Mouse (Mus musculus): Measurements from ENCODE around the gene Asic2.

Asic2 gene

DNA sequence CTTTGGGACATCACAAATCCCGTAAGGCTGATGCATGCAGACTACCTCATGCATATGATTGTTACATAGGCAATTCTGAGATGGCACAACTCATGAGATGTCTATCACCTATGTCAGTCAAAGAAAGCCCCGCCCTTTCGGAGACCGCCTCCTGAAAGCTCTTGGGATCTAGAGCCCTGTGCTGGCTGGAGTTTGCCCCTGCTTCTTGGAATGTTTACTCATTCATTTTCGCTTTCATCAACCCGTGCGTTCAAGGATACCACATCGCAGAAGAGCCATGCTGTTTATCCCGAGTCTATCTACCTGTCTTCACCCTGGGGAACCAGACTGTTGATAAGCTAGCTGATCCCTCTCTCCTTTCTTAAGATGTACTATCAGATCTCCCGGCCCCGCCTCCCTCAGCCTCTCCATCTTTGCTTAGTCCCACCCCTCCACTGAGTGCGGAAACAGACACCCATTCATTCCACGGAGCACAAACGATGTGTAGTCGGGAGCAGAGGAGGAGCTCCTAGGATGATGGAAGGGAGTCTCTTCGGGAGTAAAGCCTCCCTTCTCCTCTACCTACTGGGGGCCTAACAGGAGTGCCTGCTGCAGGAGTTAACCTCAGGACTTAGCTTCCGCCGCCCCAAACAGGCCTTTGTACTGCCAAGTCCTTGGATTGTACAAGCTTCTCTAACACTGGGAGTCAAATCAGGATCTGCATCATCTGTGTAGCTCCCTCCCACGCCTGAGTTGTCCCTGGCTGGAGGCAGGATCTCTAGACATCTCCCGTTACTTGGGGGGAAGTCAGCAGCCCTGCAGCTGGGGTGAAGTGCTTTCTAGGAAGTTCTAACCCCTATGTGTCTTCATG is 356.1 kb downstream of the Asic2 start:
- no peak for DNase-seq (ENCODE audit: low read depth, low spot score)

DNA sequence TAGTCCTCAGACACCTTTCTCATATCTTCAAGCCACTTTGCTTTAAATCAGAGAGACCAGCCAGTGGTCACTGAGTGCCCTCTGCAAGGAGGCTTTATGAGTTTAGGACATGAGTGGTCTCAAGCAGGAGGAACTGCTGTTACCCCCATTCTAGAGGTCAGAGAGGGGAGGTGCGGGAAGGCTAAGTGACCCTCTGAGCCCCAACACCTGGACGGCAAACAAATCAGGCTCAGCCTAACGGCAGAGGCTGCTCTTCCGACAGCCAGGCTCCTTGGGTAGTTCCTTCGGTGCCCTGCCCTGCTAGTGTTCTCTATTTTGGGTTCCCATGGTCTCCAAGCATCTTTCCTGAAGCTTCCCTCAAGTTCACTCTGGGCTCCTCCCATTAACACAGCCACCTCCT is 357.8 kb downstream of the Asic2 start:
- DNase-seq (ENCODE audit: low read depth, low spot score) = no peak

DNA sequence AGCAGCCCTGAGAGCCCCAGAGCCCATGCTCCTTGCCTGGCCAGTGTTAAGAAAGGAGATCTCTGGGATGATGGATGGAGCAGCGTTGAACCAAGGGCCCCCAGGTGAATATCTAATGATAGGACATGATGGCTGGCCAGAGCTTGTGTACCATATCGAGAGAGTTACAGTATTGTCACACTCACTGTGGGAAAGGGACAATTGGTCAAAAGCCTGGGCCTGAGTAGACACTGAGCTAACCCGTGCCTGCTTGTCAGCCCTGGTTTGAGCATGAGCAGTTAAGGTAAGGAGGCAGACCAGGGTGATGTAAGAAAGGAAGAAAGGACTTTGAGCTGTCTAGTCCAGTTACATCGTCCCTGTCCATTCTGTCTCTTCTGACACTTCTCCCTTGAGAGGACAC is 365.3 kb downstream of the Asic2 start:
- no peak for DNase-seq (ENCODE audit: low read depth, low spot score)

DNA sequence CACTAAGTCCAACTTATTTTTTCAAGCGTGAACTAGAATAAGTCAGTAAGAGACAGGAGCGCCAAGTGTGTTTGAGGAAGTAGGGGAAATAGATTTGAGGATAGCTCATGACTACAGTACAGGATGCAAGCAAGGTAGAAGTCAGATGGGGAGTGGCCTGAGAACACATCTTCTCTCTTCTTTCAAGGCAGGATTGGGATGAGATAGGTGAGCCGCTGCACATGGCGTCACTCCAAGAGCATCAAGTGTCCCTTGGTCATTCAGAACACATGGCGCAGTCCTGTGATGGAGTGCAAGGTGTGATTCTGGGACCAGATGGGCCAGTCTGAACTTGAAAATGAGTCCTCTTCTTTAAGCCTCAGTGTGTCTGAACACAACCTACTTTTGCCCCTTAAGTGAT is 366.5 kb downstream of the Asic2 start:
- DNase-seq (ENCODE audit: low read depth, low spot score) = no peak

DNA sequence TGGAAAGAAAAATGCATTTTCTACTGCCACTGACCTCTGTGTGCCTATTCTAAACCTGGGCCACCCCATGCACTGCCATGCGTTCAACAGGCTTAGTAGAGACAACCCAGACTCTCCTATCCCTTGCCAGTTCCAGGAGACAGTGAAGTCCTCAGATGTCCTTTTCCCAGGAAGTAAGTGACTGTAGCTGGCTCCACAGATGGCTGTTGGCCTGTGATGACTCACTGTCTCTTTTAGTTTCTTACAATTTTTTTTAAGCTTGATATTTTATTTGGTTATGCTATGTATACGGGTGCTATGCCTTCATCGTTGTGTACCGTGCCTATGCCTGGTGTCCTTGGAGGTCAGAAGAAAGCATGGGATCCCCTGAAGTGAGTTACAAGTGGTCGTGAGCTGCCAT is 370.7 kb downstream of the Asic2 start:
- DNase-seq (ENCODE audit: low read depth, low spot score) = no peak

DNA sequence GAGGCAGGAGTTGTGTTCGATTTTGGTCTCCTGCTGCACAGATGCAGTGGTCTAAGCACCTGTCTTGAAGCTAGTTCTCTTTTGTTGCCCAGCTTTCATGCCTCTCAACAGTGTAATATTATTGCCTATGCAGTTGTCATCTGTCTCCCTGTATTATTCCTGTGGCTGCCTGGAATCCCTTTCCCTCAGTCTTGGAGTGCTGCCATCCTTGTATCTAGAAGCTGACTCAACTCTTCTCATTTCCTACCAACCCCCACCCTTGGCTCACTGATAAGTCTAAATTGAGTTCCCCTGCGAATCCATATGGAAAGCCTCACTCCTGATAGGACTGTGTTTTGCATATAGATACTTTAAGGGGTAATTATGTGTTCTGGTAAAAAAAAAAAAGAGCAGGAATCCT is 373.0 kb downstream of the Asic2 start:
- no peak for DNase-seq (ENCODE audit: low read depth, low spot score)

DNA sequence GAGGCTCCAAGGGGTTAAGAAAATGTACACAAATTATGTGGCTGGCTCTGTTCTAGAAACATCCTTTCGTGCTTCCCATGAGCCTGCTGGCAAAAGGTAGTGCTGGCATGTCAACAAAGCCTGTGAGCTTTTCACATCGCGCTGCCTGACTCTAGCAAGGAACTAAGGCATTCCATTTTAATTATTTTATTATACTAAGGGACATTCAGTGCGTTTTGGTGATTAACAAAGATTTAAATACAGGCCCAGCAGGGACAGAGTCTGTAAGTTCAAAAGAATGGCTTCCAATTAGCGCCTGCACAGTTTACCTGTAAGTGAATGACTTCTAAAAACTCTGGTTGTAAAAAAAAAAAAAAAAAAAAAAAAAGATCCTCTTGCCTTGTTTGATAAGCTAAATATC is 375.5 kb downstream of the Asic2 start:
- no peak for DNase-seq (ENCODE audit: low read depth, low spot score)

DNA sequence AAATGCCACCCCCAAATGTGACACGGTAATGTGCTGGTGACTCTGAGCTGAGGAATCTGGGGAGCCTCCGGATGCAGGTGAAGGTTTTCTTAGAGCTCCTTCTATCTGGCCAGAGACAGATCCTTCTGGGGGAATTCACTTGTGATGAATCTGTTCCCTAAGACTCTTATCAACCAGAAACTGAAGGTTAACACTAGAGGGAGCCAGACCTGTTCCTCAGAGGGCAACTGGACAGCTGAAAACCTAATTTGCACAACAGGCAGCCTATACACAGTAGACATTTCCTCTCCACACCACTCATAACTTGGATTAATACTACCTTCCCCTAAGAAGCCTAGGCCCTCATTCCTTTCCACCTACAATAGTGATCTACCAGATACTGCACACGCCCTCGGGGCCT is 377.3 kb downstream of the Asic2 start:
- DNase-seq (ENCODE audit: low read depth, low spot score) = no peak

DNA sequence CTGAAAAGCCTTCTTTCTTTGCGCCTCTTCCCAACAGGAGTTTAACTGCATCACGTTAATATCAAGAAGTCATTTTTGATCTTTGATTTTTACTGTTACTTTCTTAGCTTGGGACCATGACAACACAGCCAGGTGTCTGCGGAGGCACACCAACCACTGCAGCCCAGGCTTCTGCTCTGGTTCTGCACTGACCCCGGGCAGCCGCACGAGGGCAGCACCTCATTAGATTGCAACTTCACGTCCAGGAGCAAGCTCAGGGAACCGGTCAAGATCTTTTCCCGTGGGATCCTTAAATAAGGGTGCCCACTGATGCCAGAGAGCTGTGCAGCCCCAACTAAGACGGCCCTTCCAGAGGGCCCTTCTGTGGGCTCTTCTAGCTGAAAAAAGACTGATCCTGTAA is 379.6 kb downstream of the Asic2 start:
- peak; percentile 30 for DNase-seq (ENCODE audit: low read depth, low spot score)

DNA sequence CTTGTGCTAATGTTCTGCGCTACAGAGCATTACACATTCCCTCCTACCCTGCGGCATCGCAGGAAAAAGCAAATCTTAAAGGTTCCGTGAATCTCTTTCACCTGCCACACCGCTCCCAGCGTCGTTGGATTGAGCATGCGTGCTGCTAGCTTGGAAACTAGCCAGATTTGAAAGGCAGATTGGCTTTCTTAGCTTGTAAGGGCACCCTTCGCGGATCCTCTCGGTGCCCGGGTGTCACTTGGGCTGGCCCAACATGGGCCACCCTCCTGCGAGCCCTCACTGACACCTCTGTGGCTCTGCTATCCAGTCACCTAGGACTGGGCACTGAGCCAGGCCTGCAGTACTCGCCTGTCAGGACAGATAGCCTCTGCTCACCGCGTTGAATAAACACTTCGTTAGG is 380.3 kb downstream of the Asic2 start:
- no peak for DNase-seq (ENCODE audit: low read depth, low spot score)

DNA sequence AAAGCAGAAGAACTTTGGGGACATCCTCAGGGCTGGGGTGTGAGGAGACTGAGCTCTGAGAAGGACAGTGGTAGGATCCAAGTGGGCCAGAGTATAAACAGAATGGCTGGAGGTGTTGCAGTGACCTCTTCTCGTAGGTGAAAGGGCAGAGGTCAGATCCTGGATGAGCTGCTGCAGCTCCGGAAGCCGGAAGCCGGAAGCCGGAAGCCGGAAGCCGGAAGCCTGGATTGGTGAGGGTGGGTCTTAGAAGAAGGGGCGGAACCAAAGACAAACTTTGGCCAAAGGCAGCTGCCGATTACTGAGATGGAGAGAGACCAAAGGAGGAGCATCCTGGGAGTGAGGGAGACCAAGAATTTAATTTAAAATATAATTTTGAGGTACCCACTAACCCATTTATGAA is 381.1 kb downstream of the Asic2 start:
- DNase-seq (ENCODE audit: low read depth, low spot score) = no peak

DNA sequence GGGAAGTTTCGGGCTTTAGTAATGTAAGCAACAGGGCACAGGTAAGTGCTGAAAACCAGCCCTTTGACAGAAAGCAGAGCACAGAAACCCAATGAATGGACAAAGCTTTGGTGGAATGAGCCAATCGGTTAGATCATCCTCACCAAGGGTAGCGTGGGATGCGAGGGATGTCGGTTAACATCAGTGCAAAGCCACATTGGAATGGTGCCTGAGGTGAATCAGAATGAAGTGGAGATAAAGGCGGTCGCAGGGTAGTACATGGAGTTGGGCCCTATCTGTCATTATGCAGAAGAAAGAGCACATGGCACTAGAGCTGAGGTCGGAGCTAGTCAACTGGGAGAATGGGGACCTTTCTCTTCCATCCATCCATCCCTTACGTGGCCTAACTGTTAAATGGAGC is 383.8 kb downstream of the Asic2 start:
- DNase-seq (ENCODE audit: low read depth, low spot score) = no peak

DNA sequence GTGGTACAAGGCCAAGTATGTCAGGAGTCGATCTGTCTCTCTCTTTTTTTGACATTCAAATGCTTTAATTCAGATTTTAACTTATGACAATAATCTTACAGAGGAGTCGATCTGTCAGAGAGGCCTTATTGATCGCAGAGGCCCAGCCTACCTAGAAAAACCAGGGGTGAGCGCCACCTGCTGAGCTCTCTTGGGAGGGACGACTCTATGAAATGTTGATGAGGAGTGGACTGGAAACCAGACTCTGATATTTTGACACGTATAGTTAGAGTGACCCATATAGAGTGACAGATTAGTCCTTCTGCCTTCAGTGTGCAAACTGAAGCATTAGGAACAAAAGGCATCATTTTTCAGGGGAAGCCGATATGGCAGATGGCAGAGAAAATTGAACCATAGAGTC is 385.1 kb downstream of the Asic2 start:
- DNase-seq (ENCODE audit: low read depth, low spot score) = no peak

DNA sequence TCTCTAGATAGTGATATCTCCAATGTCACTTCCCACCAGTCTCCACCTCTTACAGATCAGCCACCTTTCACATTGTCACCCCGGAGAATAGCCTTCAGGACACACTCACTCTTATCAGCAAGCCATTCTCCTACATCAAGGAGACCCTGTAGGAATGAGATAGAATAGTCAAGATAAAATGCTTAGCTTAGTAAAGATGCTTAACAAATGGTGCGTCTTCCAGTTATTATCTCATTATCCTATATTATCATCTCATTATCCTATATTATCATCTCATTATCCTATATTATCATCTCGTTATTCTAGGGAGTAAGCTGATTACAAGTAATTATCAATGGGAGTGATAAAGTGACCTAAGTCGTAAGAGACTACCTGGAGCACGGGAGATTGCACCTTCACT is 386.1 kb downstream of the Asic2 start:
- DNase-seq (ENCODE audit: low read depth, low spot score) = no peak

DNA sequence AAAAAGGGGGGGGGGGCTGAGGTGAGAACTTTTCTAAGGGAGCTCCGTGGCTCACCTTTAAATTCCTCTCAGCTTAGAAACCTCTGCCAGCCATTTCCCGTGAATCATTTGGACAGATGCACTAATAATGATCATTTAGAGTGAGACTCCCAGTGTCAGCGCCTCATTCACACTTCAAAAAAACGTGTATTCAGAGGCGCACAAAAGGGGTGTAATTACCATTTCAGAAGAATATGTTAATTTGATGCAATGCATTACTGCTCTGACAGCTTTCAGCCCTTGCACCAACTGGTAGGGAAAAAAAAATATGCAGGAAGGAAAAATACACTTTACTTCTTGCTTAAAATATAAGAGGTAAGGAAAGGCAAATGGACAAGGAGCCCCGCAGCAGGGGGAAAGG is 388.5 kb downstream of the Asic2 start:
- DNase-seq (ENCODE audit: low read depth, low spot score) = no peak

DNA sequence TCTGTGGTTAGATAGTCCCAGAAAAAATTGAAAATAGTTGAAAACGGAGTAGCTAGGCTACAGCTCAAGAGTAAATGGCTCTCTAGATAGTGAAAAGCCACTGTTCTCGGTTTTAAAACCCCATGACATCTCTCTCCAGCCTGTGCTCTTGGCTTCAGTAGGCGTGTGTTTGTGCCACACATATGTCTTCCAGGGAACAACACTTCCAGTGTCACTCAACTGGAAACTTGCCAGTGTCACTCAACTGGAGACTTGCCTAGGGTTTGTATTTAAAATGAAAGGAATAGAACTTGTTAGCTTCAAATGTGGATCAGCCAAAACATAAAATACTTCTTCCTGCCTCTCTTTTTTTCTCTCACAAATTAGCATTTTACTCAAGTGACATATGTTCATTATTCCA is 397.9 kb downstream of the Asic2 start:
- DNase-seq (ENCODE audit: low read depth, low spot score) = no peak

DNA sequence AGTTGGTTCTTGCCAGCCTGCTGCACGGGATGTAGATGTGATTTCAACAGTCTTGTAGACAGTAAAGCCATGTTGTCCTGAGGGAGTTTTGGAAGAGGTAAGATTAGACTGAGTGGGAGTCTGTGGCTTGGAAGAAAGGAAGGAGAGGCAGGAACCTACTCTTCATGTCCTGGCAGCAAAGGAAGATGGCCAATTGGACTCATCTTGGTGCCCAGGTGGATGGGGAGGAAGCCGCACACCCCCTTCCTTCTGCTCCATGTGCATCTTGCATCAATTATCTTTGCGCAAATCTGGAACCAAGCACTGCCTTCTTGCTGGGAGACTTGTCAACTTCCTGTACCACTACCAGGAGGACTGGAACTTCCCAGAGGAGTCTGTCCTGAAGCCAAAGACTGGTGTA is 403.4 kb downstream of the Asic2 start:
- DNase-seq (ENCODE audit: low read depth, low spot score) = no peak

DNA sequence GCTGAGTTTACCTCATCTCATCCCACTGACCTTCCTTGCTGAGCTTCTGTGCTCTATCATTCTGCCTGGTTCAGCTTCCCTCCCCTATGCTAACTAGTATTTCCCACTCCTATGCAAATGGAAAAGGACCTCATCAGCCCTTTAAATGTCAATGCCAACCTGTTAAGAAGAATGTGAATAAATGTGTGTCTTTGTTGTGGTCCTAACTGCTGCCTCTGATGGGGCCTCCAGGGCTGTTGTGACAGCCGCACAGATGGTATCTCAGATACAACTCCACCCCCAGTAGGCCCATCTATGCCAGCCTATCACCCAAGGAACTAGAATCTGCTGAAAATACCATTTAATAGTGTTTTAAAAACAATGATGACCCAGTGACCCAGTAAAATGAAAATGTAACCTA is 407.9 kb downstream of the Asic2 start:
- no peak for DNase-seq (ENCODE audit: low read depth, low spot score)

DNA sequence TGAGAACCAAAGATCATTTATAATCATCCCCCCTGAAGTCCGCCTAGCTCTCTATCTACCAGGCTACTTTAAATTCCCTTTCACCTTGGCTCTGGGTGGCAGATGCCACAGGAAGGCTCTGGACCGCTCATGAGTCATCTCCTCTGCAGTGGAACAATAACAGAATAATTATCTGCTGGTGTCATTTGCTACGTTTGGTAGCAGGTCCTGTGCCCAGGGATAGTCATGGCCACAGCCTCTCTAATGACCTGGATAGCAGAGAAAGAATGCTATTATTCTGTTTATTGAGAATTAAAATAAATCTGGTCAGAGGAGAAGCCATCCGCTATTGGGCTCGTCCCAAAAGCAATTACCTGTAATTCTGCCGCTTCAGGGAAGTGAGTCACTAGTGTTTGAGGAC is 425.1 kb downstream of the Asic2 start:
- DNase-seq (ENCODE audit: low read depth, low spot score) = no peak

DNA sequence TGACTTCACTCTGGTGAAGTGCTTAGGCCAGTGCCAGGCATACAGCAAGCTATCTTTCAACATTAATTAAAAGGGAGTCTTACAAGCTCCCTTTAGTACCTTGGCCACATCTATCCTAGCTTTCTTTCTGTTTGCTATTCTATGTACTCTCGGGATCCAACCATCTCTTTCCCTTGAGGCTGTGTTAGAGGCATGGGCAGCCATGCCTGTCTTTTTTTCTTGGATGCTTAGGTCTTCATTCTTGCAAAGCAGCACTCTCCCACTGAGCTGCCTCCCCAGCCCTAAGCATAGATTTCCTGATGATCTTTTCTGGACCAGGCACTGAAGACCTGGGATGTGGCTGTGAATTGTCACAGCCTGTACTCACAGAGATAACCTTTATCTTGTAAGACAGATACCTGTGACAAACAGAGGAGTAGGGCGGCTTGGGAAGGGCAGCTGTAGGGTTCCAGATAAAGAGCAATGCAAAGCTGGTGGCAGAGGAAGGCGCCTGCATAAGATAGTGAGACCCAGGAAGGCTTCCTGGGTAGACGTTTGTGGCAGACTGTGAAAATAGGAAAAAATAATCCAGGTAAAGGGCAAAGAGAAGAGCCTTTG is 433.0 kb downstream of the Asic2 start:
- no peak for DNase-seq (ENCODE audit: low read depth, low spot score)

DNA sequence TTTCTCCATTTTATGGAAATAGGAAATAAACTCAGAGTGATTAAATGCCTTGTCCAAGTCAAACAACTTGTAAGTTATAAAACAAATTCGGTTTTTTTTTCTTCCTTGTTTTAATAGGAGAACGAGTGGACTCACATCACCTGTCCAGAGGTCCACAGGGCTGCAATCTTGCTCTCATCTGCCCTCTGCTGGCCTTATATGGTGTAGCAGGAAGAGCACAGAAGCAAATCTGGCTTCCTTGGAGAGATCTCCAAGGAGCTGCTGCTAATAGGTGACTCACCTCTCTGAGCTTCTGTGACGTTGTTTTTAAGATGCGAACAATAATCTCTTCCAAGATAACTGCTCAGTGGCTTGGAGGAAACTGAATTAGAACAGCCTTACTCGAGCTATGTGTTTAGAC is 433.6 kb downstream of the Asic2 start:
- peak; percentile 63 for DNase-seq (ENCODE audit: low read depth, low spot score)

DNA sequence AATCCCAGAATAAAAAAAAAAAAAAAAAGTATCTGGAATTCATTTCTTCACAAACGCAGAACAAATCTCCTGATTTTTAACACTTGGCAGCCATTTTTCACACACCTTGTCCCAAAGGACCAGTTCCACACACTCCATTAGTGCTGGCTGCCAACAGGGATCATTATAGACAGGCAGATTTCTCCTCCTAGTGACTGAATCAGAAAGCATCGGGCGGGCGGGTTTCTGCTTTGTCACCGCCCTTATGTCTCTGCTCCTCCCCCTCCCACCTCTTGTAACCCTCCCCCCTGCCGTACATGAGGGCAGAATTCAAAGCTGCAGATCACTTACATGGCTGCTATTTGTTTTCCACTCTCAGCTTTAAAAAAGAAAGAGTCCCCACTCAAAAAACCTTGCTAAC is 436.4 kb downstream of the Asic2 start:
- DNase-seq (ENCODE audit: low read depth, low spot score) = peak; percentile 57

DNA sequence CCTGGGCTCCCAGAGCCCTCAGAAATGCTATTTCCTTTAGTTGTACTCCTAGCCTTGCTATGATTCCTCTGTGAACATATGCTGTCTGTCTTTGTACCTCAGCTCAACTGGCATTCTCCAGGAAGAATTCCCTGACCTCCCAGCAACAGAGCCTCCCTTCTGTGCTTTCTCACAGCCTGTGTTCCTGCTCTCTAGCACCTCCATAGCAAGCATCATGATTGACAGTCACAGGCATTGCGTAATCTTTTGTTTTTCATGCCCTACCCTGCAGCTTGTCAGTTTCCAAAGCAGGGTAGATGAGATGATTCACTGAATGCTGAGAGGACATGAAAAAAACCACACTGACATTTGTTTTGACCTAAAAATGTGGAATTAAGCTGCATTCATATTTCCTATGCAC is 445.3 kb downstream of the Asic2 start:
- no peak for DNase-seq (ENCODE audit: low read depth, low spot score)

DNA sequence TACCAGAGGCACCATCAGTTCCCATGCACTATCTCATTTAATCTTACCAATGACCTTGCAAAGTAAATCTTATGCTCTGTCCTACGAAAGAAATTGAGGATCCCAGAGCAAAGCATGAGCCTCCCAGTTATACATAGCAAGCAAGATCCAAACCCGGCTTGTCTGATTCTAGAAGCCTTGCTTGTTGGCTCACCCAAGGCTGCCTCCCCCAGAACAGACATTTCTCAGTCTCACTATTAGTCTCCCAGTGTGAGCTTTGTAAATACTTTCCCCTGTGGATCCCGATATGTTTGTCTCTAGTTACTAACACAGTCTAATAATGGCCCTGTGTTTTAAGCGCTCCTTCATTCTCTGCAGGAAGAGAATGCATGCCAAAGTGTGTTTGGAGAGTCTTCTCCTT is 446.4 kb downstream of the Asic2 start:
- DNase-seq (ENCODE audit: low read depth, low spot score) = no peak
